Mouse (Mus musculus): Measurements from ENCODE around the gene Lcn8. TPM values are rescaled to one million over a fixed set of nuclear protein-coding genes. Genes with fewer than 3 reads are reported as not detected.

The Lcn8 gene
- not detected in 2 replicates for total RNA-seq (2023)

GRCm38 (mm10) chr2:25652902-25653301, at the start of gene Lcn8:
TSS of gene Lcn8 (plus strand) at chr2:25653120.

GRCm38 (mm10) chr2:25607761-25608622, 44.9 kb upstream of the Lcn8 start, which contains the start of gene Rabl6:
TSS of gene Rabl6 (minus strand) at chr2:25608521.

GRCm38 (mm10) chr2:25617578-25617977, 35.3 kb upstream of the Lcn8 start, which contains the start of gene Ccdc183:
TSS of gene Ccdc183 (minus strand) at chr2:25617678.

GRCm38 (mm10) chr2:25621229-25622200, 31.4 kb upstream of the Lcn8 start, which contains the start of gene Tmem141:
TSS of gene Tmem141 (minus strand) at chr2:25622005.

GRCm38 (mm10) chr2:25627811-25628210, 25.1 kb upstream of the Lcn8 start, which contains the start of gene Fcna:
TSS of gene Fcna (minus strand) at chr2:25628030.

GRCm38 (mm10) chr2:25657652-25658051, 4.7 kb downstream of the Lcn8 start, which contains the start of gene Lcn5:
TSS of gene Lcn5 (plus strand) at chr2:25657952.

GRCm38 (mm10) chr2:25676486-25676885, 23.6 kb downstream of the Lcn8 start, which contains the start of gene Lcn6:
TSS of gene Lcn6 (plus strand) at chr2:25676786.

GRCm38 (mm10) chr2:25682426-25682825, 29.5 kb downstream of the Lcn8 start, which contains the start of gene Lcn10:
TSS of gene Lcn10 (plus strand) at chr2:25682726.

GRCm38 (mm10) chr2:25699743-25700142, 46.8 kb downstream of the Lcn8 start, which contains the start of gene Obp2a:
TSS of gene Obp2a (plus strand) at chr2:25700043.

Other genes with a start within 250 kb of the Lcn8 start
- 10.7 and 13.7 TPM in 2 replicates for gene Fut7, start 229.9 kb upstream of the Lcn8 start, total RNA-seq (2023)
- gene Abca2, start 224.4 kb upstream of the Lcn8 start, total RNA-seq (2023): 19.6 and 21.3 TPM in 2 replicates
- not detected in 2 replicates for gene Clic3, start 196.3 kb upstream of the Lcn8 start, total RNA-seq (2023)
- gene Paxx, start 192.0 kb upstream of the Lcn8 start, total RNA-seq (2023): 43.8 and 56.9 TPM in 2 replicates
- gene Ptgds, start 183.1 kb upstream of the Lcn8 start, total RNA-seq (2023): not detected in 2 replicates
- gene Lcn12, start 159.2 kb upstream of the Lcn8 start, total RNA-seq (2023): not detected in 2 replicates
- 25.8 and 26.4 TPM in 2 replicates for gene Fbxw5, start 152.4 kb upstream of the Lcn8 start, total RNA-seq (2023)
- gene C8g, start 151.4 kb upstream of the Lcn8 start, total RNA-seq (2023): 1.2 TPM in 1 of 2 replicates, not detected in the other
- gene Traf2, start 106.2 kb upstream of the Lcn8 start, total RNA-seq (2023): 20.3 and 26.7 TPM in 2 replicates
- 56.8 and 74.8 TPM in 2 replicates for gene Edf1, start 95.3 kb upstream of the Lcn8 start, total RNA-seq (2023)
- 0.11 and 0.13 TPM in 2 replicates for gene Mamdc4, start 78.3 kb upstream of the Lcn8 start, total RNA-seq (2023)
- gene Phpt1, start 77.9 kb upstream of the Lcn8 start, total RNA-seq (2023): 5.6 and 6.0 TPM in 2 replicates
- 1.6 TPM in 1 of 2 replicates, not detected in the other for gene Ajm1, start 71.4 kb upstream of the Lcn8 start, total RNA-seq (2023)
- 38.3 and 38.7 TPM in 2 replicates for gene Rabl6, start 44.6 kb upstream of the Lcn8 start, total RNA-seq (2023)
- gene Ccdc183, start 35.4 kb upstream of the Lcn8 start, total RNA-seq (2023): not detected in 2 replicates
- gene Tmem141, start 31.1 kb upstream of the Lcn8 start, total RNA-seq (2023): 1.6 and 3.9 TPM in 2 replicates
- 0.29 TPM in 1 of 2 replicates, not detected in the other for gene Fcna, start 25.1 kb upstream of the Lcn8 start, total RNA-seq (2023)
- gene Lcn5, start 4.8 kb downstream of the Lcn8 start, total RNA-seq (2023): not detected in 2 replicates
- not detected in 2 replicates for gene Lcn6, start 23.7 kb downstream of the Lcn8 start, total RNA-seq (2023)
- not detected in 2 replicates for gene Lcn10, start 29.6 kb downstream of the Lcn8 start, total RNA-seq (2023)
- gene Obp2a, start 46.9 kb downstream of the Lcn8 start, total RNA-seq (2023): not detected in 2 replicates
- gene Bmyc, start 53.6 kb downstream of the Lcn8 start, total RNA-seq (2023): 3.0 and 5.2 TPM in 2 replicates
- not detected in 2 replicates for gene Obp2b, start 83.9 kb downstream of the Lcn8 start, total RNA-seq (2023)
- not detected in 2 replicates for gene Lcn3, start 112.4 kb downstream of the Lcn8 start, total RNA-seq (2023)
- gene Lcn11, start 123.9 kb downstream of the Lcn8 start, total RNA-seq (2023): not detected in 2 replicates
- gene Gm13539, start 129.1 kb downstream of the Lcn8 start, total RNA-seq (2023): not detected in 2 replicates
- not detected in 2 replicates for gene Glt6d1, start 162.7 kb downstream of the Lcn8 start, total RNA-seq (2023)
- gene Lcn9, start 170.0 kb downstream of the Lcn8 start, total RNA-seq (2023): not detected in 2 replicates
- gene Sohlh1, start 194.1 kb downstream of the Lcn8 start, total RNA-seq (2023): not detected in 2 replicates
- gene Kcnt1, start 210.6 kb downstream of the Lcn8 start, total RNA-seq (2023): not detected in 2 replicates